Mouse (Mus musculus) midbrain, embryonic 14.5 days (tissue): Measurements from ENCODE around the gene Smad1. TPM values are rescaled to one million over a fixed set of nuclear protein-coding genes. Genes with fewer than 3 reads are reported as not detected.

Experiments used
- ATAC-seq: fragments of 200-750 bp; cut with Nextera tagmentation; 2 replicates; pipeline ENCODE4 v1.8.0; 2017; ENCODE audit warnings: moderate number of reproducible peaks, moderate library complexity; ENCODE audit not compliant: low FRiP score, low TSS enrichment
- DNase-seq: peaks from one replicate; pipeline ENCODE4 v3.0.0-alpha.2; 2015
- H3K27ac ChIP-seq: fragments of 300-500 bp; sonication (generic); replicated peaks from 2 replicates; pipeline ENCODE4 v1.5.1; 2014; ENCODE audit warnings: mild to moderate bottlenecking, low read depth, low read length, moderate library complexity
- H3K27me3 ChIP-seq: fragments of 300-500 bp; sonication (generic); 2 replicates; pipeline ENCODE4 v1.6.1; 2014; ENCODE audit warnings: low read length, control low read depth, mixed read lengths; ENCODE audit not compliant: control insufficient read depth, insufficient read depth
- H3K36me3 ChIP-seq: fragments of 300-500 bp; sonication (generic); 2 replicates; pipeline ENCODE4 v1.6.1; 2014; ENCODE audit warnings: low read length, control low read depth; ENCODE audit not compliant: control insufficient read depth, insufficient read depth
- H3K4me1 ChIP-seq: fragments of 300-500 bp; sonication (generic); 2 replicates; pipeline ENCODE4 v1.6.1; 2014; ENCODE audit warnings: mild to moderate bottlenecking, antibody characterized with exemption, low read length, control low read depth; ENCODE audit not compliant: control insufficient read depth, insufficient read depth
- H3K4me2 ChIP-seq: fragments of 300-500 bp; sonication (generic); 2 replicates; pipeline ENCODE4 v1.6.1; 2014; ENCODE audit warnings: mild to moderate bottlenecking, low read length, moderate library complexity
- H3K4me3 ChIP-seq: fragments of 300-500 bp; sonication (generic); replicated peaks from 2 replicates; pipeline ENCODE4 v1.5.1; 2014; ENCODE audit warnings: low read depth, low read length
- H3K9ac ChIP-seq: fragments of 300-500 bp; sonication (generic); replicated peaks from 2 replicates; pipeline ENCODE4 v1.6.1; 2014; ENCODE audit warnings: mild to moderate bottlenecking, low read length, moderate library complexity
- H3K9me3 ChIP-seq: fragments of 300-500 bp; sonication (generic); 2 replicates; pipeline ENCODE4 v1.6.1; 2016; ENCODE audit warnings: low read length, control low read depth, mixed read lengths; ENCODE audit not compliant: control insufficient read depth
- WGBS: fragments of 180-500 bp; shearing (Covaris S2); extraction: QIAGEN DNeasy Blood & Tissue Kit; methylation state at CpG from one replicate; pipeline ENCODE4 v1.1.7; 2014; 5-methylcytosine and 5-hydroxymethylcytosine counted together
- polyA plus RNA-seq: library from polyadenylated mRNA; unstranded; fragments of >200 nt; fragmentation: Nextera tagmentation; extraction: Ambion mirVana; gene quantifications from 2 replicates; pipeline ENCODE4 v1.2.1, GENCODE M21; 2014

The Smad1 gene
- polyA plus RNA-seq, 1 experiment from 2014 or later = 82.4 TPM

DNA sequence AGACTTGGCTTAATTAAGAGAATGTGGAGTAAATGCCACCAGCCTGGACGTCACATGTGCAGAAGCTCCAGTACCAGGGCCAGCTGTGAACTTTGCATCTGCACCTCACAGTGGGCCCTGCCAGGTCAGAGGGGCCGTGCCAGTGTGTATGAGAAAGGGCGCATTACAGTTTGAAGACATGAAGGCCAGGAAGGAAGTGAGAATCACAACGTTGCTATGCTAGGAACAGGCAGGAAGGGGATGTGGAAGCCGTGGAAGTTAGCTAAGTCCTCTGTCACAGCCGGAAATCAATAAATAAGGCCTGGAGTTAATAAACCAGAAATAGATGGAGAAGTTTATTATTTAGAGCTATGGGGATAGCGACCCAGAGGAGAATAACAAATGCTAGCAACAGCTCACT is 76.2 kb downstream of the Smad1 start:
- no peaks in the 10 kb centered on the region for H3K27me3 ChIP-seq
- ATAC-seq (no peak), DNase-seq (no peak)
- H3K36me3 ChIP-seq = no peaks in the 10 kb centered on the region
- H3K4me1 ChIP-seq = 0 out of 2 replicates have a peak, but pooled peaks cover 6% of the 10 kb centered on the region
- no peak overlapping the region for H3K9ac ChIP-seq
- H3K4me3 ChIP-seq = no peak overlapping the region
- H3K9me3 ChIP-seq = no peaks in the 10 kb centered on the region
- 82% methylated on average over 7 of the region's 7 CpGs for WGBS
- no peak overlapping the region for H3K27ac ChIP-seq
- H3K4me2 ChIP-seq = no peak overlapping the region

DNA sequence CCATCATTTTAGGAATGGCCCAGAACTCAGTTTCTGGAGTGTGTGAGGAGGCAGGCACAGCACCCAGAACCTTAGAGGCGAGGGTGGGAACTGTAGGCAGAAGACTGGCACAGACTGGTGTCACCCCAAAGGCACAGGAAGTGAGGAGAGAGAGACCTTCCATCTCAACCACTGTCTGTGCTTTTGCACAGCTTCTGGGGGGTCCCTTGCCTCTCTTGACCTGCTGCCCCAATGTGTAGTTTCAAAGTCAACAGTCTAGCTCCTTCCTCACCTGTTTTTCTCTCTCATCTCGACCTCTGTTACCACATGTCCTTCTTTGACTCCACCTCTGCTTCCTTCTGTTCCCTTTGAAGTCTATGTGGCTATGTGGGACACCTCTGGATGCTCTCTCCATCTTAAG is 88.5 kb downstream of the Smad1 start:
- DNase-seq (no peak), ATAC-seq (no peak)
- Histone ChIP-seq H3K4me3 (no peak overlapping the region), H3K36me3 (no peaks in the 10 kb centered on the region), H3K9me3 (no peaks in the 10 kb centered on the region), H3K27me3 (no peaks in the 10 kb centered on the region), H3K9ac (no peak overlapping the region), H3K4me2 (no peak overlapping the region), H3K27ac (no peak overlapping the region), H3K4me1 (no peaks in the 10 kb centered on the region)
- WGBS = 72% methylated on average over 2 of the region's 2 CpGs

DNA sequence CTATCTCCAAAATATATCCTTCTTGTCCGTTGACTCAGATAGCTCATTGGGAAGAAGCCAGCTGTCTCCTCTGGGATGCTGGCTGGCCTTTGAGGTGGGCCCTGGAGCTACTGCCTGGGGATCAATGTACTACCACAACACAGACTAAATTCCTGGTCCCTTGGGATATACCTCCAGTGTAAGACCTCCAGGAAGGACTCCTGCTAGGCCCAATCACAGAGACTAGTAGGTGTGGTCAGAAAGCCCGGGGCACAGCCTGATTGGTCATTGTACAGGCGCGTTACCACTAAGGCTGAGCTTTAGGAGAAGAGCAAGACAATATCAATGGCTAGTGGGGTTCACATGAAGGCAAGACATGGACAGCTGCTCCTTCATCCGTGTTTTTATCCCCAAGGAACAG is 93.4 kb downstream of the Smad1 start:
- ATAC-seq = no peak

DNA sequence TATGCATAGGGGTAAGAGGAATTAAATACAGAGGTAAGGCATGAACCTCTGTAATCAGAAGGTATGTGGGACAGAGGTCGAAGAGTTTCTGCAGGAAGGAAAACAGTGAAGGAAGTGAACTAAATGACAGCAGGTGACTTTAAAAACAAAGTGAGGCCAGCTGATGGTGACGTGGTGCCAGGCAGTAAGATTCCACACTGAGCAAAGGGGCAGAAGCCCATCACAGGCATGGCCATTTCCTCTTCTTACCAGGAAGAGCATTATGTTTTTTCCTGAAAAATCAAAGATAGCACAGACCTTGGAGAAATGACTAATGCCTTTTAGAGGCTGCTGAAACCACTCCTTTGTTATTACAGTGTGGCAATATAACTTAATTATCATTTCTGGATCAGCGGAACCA is 97.8 kb downstream of the Smad1 start:
- H3K4me2 ChIP-seq = no peak overlapping the region
- WGBS = 87% methylated on average over 3 of the region's 3 CpGs
- ATAC-seq = no peak
- no peak for DNase-seq
- H3K4me3 ChIP-seq = no peak overlapping the region
- H3K36me3 ChIP-seq = no peaks in the 10 kb centered on the region
- no peak overlapping the region for H3K9ac ChIP-seq
- no peaks in the 10 kb centered on the region for H3K27me3 ChIP-seq
- H3K4me1 ChIP-seq = no peaks in the 10 kb centered on the region
- no peaks in the 10 kb centered on the region for H3K9me3 ChIP-seq
- H3K27ac ChIP-seq = no peak overlapping the region

More for the DNA sequence above, 93.4 kb downstream of the Smad1 start:
- H3K4me3 ChIP-seq = no peak overlapping the region
- no peaks in the 10 kb centered on the region for H3K9me3 ChIP-seq
- no peak overlapping the region for H3K4me2 ChIP-seq
- H3K4me1 ChIP-seq = no peaks in the 10 kb centered on the region
- no peak overlapping the region for H3K9ac ChIP-seq
- no peaks in the 10 kb centered on the region for H3K27me3 ChIP-seq
- no peak overlapping the region for H3K27ac ChIP-seq
- no peak for DNase-seq
- H3K36me3 ChIP-seq = no peaks in the 10 kb centered on the region
- 68% methylated on average over 5 of the region's 5 CpGs for WGBS

DNA sequence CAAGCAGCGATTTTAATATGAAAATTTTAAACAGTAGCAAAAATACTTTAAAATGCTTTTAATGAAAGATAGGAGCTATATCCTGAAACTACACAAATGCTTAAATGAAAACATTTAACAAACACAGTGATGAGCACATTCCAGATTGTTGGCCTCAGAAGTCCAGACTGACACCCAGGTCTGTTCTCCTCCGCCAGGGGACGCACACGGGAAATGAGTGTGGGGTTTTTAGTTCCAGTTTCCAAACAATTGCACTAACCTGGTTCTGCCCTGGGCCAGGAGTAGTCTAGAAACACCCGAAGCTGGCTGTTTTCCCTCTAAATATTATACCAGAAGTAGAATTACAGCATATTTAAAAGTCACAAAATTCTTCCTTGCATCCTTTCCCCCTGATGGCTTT is 99.6 kb downstream of the Smad1 start:
- H3K27me3 ChIP-seq = no peaks in the 10 kb centered on the region
- no peak overlapping the region for H3K4me2 ChIP-seq
- 91% methylated on average over 5 of the region's 5 CpGs for WGBS
- H3K27ac ChIP-seq = no peak overlapping the region
- no peak overlapping the region for H3K4me3 ChIP-seq
- peaks cover 5% of the 10 kb centered on the region; the same call in 1 of the 2 replicates for H3K4me1 ChIP-seq
- DNase-seq (no peak), ATAC-seq (no peak)
- no peaks in the 10 kb centered on the region for H3K36me3 ChIP-seq
- no peaks in the 10 kb centered on the region for H3K9me3 ChIP-seq
- H3K9ac ChIP-seq = no peak overlapping the region

DNA sequence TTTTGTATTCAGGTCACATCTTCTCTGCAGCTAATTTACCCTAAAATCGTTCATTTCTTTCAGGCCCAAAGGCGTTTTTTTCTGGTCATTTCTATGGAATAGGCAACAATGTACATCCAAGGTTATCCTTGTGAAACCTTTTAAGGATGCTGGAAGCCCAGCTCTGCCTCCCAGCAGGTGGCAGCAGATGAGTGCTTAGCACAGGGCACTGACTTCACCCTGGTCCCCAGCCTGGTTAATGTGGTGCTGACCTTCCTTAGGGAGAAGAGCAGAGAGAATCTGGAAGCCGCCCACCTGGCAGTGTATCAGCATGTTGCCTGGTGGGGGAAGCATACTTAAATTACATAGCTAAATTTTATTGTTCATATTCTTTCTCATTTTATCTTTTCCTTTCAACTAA is 101.6 kb downstream of the Smad1 start:
- ATAC-seq (no peak), DNase-seq (peak; percentile 87)
- no peak overlapping the region for H3K4me2 ChIP-seq
- H3K9me3 ChIP-seq = no peaks in the 10 kb centered on the region
- no peak overlapping the region for H3K27ac ChIP-seq
- no peaks in the 10 kb centered on the region for H3K36me3 ChIP-seq
- WGBS = 40% methylated on average over 3 of the region's 3 CpGs
- H3K4me1 ChIP-seq = peaks cover 17% of the 10 kb centered on the region
- H3K27me3 ChIP-seq = no peaks in the 10 kb centered on the region
- H3K9ac ChIP-seq = no peak overlapping the region
- no peak overlapping the region for H3K4me3 ChIP-seq

DNA sequence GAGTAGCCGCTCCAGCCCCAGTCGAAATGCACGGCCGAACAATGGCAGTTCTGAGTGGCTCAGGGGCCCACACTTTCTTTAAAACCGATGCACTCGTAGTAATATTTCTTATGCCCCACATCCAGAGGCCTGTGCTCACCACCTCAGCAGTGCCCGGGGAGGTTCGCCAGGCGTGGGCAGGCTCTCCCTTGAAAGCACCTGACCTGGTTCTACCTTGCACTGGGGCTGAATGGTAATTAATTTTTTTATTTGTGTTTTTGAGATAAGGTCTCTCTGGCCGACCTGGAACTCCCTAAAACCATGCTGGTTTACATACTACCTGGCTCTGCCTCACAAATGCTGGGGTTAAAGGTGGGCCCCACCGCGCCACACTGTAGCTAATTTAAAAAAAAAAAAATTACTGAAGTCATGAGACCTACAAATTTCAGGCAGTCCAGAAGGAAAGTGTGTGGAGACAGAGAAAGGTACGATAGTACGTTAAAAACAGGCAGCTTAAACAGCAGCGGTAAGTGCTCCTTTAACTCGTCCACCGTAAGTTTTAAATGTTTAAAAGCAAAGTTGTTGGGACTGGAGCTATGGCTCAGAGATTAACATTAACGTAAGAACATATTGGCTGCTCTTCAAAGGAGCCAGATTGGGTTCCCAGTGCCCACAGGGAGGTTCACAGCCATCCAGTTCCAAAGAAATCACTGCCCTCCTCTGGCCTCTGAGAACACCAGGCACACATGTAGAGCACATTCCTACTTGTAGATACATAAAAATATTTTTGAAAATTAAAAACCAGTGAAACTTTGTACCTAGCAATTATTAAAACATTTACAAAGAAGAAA is 103.8 kb downstream of the Smad1 start:
- Histone ChIP-seq H3K36me3 (no peaks in the 10 kb centered on the region), H3K27ac (peak overlapping the region; percentile 93), H3K4me1 (peaks cover 17% of the 10 kb centered on the region), H3K4me2 (peak overlapping the region; percentile 84), H3K9ac (peak overlapping the region; percentile 84), H3K9me3 (no peaks in the 10 kb centered on the region), H3K4me3 (peak overlapping the region; percentile 68), H3K27me3 (no peaks in the 10 kb centered on the region)
- ATAC-seq (no peak), DNase-seq (no peak)
- whole genome bisulfite sequencing = 13% methylated on average over 18 of the region's 18 CpGs

DNA sequence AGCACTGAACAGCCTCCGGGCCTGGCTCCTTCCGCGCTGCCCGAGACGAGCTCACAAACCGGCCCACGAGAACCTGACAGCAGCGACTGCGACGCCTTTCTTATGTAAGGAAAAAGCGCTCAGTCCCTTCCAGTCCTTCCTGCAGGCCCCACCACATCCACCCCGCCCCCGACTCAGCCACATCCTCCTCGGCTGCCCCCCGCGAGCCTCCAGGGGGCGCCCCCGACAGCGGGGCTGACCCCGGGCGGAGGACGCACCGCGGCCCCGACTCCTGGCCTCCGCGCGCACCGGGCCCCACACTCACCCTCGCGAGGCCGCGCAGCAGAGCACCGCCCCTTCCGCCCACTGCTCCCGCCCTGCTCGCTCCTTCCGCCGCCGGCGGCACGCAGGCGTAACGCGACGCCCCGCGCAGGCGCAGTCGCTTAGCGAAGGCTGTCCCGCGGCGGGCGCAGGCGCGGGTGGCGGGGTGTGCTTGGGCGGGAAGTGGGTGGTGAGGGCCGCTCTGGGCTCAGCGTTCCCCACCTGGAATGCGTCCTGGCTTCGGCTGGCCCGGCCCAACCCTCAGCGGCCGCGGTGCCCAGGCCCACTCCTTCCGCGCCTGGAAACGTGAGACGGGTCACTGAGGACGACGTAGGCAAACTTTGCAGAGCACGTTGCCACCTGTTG is 104.6 kb downstream of the Smad1 start, which contains the start of gene Mmaa:
TSS of gene Mmaa (minus strand) at position 328 of the 666 bp plus-strand sequence.
- DNase-seq (peak; percentile 100), ATAC-seq (peak; percentile 98)
- peaks cover 17% of the 10 kb centered on the region for H3K4me1 ChIP-seq
- no peaks in the 10 kb centered on the region for H3K27me3 ChIP-seq
- H3K9ac ChIP-seq = peak within 1 kb of the TSS; percentile 84
- peak within 1 kb of the TSS; percentile 68 for H3K4me3 ChIP-seq
- peak within 1 kb of the TSS; percentile 84 for H3K4me2 ChIP-seq
- H3K9me3 ChIP-seq = no peaks in the 10 kb centered on the region
- H3K27ac ChIP-seq = peak within 1 kb of the TSS; percentile 93
- H3K36me3 ChIP-seq = no peaks in the 10 kb centered on the region
- WGBS = under 1% methylated on average over 67 of the region's 74 CpGs
